Mouse (Mus musculus) v-Abl transformed pro-B cells (cell line): ENCODE measurements around the gene Mast1.

ENCODE experiments used
- in situ Hi-C, 2 experiments: fragments of 400-800 bp; cut with MboI; formaldehyde crosslinking; loops; one replicate each; pipeline ENCODE4 v1.15.1; 2025; ENCODE audit not compliant: unreplicated experiment in 2 of 2

Mast1 gene

GRCm38 (mm10) chr8:84936962-84937546 lies at the start of gene Mast1:
TSS of gene Mast1 (minus strand) at chr8:84937359.
- in situ Hi-C loops = loop anchor here in 1 of 2 experiments (25.0 kb wide), 1 partner anchor 575 kb away; no protein-coding TSS in a partner anchor

- in situ Hi-C loops = loop anchor here in 1 of 2 experiments (25.0 kb wide), 1 partner anchor 426 kb away; no protein-coding TSS in a partner anchor
Measured at GRCm38 (mm10) chr8:84986379-84986945, 49.3 kb upstream of the Mast1 start.

GRCm38 (mm10) chr8:84985684-84986378 lies 48.7 kb upstream of the Mast1 start:
- in situ Hi-C loops = loop anchor here in 1 of 2 experiments (25.0 kb wide), 1 partner anchor 426 kb away; no protein-coding TSS in a partner anchor

- in situ Hi-C loops = loop anchor here in 1 of 2 experiments (25.0 kb wide), 1 partner anchor 427 kb away; no protein-coding TSS in a partner anchor
Measured at GRCm38 (mm10) chr8:84985049-84985683, 48.0 kb upstream of the Mast1 start.

GRCm38 (mm10) chr8:84984294-84985048 lies 47.3 kb upstream of the Mast1 start:
- in situ Hi-C loops = loop anchor here in 1 of 2 experiments (25.0 kb wide), 1 partner anchor 428 kb away; no protein-coding TSS in a partner anchor

- in situ Hi-C loops = loop anchor here in 1 of 2 experiments (25.0 kb wide), 1 partner anchor 430 kb away; no protein-coding TSS in a partner anchor
Measured at GRCm38 (mm10) chr8:84982499-84983011, 45.4 kb upstream of the Mast1 start.

GRCm38 (mm10) chr8:84981644-84982498 lies 44.7 kb upstream of the Mast1 start:
- in situ Hi-C loops = loop anchor here in 1 of 2 experiments (25.0 kb wide), 1 partner anchor 430 kb away; no protein-coding TSS in a partner anchor

GRCm38 (mm10) chr8:84980622-84981358 lies 43.6 kb upstream of the Mast1 start:
- in situ Hi-C loops = loop anchor here in 1 of 2 experiments (25.0 kb wide), 1 partner anchor 432 kb away; no protein-coding TSS in a partner anchor

GRCm38 (mm10) chr8:84979599-84980421 lies 42.7 kb upstream of the Mast1 start:
- in situ Hi-C loops = loop anchor here (5.0 to 25.0 kb wide), 6 partner anchors 45 to 432 kb away; partner anchors contain the start of genes Asna1 (in 1 of the 2), Lyl1 (in 1 of the 2) and Trir (in 1 of the 2)

- in situ Hi-C loops = loop anchor here (5.0 to 25.0 kb wide), 6 partner anchors 46 to 434 kb away; partner anchors contain the start of genes Asna1 (in 1 of the 2), Lyl1 (in 1 of the 2) and Trir (in 1 of the 2)
Measured at GRCm38 (mm10) chr8:84978248-84978940, 41.2 kb upstream of the Mast1 start, which contains the start of gene Junb. TSS of gene Junb (minus strand) at chr8:84978718.

- in situ Hi-C loops = loop anchor here (5.0 to 25.0 kb wide), 6 partner anchors 47 to 435 kb away; partner anchors contain the start of genes Asna1 (in 1 of the 2), Lyl1 (in 1 of the 2) and Trir (in 1 of the 2)
Measured at GRCm38 (mm10) chr8:84977435-84978247, 40.5 kb upstream of the Mast1 start.

- in situ Hi-C loops = loop anchor here (5.0 to 25.0 kb wide), 6 partner anchors 48 to 435 kb away; partner anchors contain the start of genes Asna1 (in 1 of the 2), Lyl1 (in 1 of the 2) and Trir (in 1 of the 2)
Measured at GRCm38 (mm10) chr8:84976763-84977434, 39.7 kb upstream of the Mast1 start.

- in situ Hi-C loops = loop anchor here (5.0 to 25.0 kb wide), 6 partner anchors 49 to 436 kb away; partner anchors contain the start of genes Asna1 (in 1 of the 2), Lyl1 (in 1 of the 2) and Trir (in 1 of the 2)
Measured at GRCm38 (mm10) chr8:84976031-84976762, 39.0 kb upstream of the Mast1 start.

GRCm38 (mm10) chr8:84975434-84975833 lies 38.3 kb upstream of the Mast1 start:
- in situ Hi-C loops = loop anchor here (5.0 to 25.0 kb wide), 6 partner anchors 49 to 437 kb away; partner anchors contain the start of genes Asna1 (in 1 of the 2), Lyl1 (in 1 of the 2) and Trir (in 1 of the 2)
